Mouse (Mus musculus) c-Kit-positive CD71-positive TER-119-positive erythroid progenitor cells, embryonic 14.5 days (primary cell): Measurements from ENCODE around the gene Slc13a5.

Experiments
- DNase-seq: peaks from one replicate; pipeline ENCODE4 v3.0.0-alpha.2; 2013; ENCODE audit warnings: low spot score

Slc13a5 gene

DNA sequence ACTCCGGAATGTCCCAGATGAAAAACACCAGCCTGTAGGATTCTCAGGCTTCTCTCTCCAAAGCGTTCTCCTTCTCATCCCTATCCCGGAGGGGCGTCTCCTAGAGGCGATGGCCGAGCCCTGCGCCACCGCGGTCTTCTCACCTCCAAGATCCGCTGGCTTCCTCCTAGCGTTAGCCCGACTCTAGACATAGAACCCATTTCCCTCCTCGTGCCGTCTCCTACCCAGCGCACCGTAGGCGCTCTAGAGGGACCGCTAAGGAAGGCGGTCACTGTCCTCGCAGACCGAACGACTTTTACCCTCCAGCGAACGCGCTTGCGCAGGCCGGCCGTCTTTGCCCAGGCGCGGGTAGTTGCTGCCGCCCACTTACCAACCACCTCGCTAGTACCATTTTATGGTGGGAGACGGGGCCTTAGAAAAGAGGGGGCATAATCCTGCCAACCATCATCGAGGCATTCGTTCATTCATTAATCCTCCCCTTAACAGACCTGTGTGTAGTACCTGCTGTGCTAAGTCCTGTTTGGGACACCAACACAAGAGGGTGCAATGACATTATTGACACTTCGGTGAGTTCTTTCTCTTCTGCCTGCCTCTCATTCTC, at the start of gene Slc13a5:
Gene Slc13a5 (minus strand): TSS at position 263 of the 601 bp plus-strand sequence.
- DNase-seq = no peak

DNA sequence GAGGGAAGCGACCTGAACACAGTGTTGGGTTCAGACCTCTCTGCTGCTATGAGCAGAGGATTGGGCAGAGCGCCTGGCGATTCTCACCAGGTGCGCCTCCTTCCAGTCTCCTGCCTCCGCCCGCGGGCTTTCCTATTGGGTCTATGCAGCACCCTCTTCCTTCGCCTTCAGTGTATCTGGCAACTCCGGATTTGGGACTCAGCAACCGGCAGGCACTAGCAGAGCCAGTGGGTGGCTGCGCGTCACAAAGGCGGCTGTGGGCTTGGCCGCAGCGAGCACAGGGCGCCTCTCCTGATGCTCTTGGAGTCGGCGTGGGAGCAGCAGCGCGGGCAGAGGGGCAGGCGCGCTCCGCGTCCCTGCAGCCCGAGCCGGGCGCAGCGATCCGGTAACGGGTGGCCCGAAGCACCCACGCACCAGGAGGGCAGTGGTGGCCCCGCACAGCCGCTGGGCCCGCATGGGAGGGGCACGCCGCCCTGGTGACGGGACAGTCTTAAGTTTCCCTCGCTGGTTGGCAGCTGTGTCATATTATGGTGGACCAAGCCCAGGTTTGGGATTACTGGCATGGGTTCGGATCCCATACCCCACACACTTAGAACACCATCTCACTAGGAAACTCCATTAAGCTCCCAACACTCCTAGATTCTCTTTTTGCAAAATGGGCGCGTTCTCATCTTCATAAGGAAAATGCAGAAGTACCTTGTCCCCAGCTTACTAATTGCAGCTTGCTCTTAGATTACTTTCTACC, 47.3 kb upstream of the Slc13a5 start, which contains the start of gene Fbxo39:
Gene Fbxo39 (plus strand): TSS at position 294 of the 745 bp plus-strand sequence.
- DNase-seq = no peak

DNA sequence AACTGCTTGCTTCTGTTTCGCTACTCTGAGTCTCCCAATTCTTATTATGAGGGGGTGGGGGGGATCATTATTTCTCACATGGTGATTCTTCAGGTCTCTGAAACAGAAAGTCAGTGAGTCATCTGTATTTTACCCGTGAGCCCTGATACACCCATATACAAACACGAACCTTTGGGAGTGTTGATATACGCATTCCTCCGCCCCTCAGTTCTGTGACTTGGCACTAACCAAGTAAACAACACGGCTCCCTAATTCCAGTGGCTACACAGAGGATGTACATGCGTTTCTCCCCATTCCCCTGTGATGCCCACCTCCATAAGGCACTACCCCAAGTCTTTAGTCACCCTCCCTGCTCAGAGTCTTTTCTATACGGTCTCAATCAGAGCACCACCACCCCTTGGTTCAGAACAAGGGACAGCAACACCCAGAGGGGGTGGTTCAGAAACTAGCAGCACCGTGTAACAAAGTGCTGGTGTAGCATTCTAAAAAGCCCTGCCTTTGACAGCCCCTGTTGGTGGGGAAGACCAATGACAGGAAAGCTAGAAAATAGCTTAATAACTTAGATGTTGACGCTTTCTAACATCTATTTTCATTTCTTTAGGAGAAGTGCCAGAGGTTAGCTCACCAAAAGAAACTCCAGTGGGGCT, 44.5 kb upstream of the Slc13a5 start:
- no peak for DNase-seq

DNA sequence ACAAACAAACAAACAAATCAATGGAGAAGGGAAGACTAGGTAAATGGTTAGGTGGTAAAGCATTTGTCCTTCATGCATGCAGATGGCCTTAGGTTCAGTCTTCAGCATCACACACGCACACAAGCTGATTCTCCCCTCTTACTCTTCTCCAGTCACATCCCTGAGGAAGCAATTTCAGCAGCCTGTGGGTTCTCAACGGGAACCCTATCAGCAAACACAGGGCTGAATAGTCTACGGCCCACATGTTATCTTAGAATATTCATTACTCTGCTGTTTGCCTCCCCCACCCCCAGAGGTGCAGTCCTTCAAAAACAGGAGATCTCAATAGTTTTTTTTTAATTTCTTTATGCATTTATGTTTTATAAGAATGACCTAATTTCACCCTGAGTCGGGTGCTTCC, 43.5 kb upstream of the Slc13a5 start:
- DNase-seq = no peak

DNA sequence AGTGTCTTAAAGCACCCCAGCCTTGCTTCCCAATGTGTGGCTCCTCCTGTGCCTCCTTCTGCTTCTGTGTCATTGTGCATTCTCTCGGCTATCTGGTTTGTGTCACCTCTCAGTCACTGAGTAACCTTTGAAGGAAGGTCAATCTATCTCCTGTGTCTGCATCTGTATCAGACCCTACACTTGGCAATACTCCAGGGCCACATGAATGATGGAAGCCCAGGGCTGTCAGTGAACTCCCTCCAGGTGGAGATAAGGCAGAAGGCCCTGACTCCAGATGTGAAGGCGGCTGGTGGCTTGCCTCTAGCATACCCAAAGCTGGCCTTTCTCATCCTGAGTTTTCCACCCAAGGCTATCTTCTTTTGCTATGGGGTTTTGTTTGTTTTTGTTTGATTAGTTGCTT, 42.0 kb upstream of the Slc13a5 start:
- DNase-seq = no peak

DNA sequence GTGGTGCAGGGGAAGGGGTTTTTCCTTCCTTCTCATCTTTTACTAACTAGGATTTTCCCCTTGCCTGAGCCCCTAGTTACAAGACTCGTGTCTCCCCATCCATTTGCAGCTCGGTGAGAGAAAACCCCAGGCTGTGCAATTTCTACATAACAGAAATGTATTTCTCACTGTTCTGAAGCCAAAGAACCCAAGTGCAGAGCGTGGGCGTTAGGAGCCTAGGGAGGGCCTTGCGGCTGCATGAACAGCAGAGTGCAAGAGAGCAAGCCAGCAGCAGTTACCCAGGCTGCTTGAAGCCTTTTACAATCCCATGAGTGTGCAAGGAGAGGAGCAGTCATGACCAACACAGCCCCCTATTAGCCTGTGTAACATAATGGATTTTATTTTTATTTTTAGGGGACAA, 40.4 kb upstream of the Slc13a5 start:
- no peak for DNase-seq

DNA sequence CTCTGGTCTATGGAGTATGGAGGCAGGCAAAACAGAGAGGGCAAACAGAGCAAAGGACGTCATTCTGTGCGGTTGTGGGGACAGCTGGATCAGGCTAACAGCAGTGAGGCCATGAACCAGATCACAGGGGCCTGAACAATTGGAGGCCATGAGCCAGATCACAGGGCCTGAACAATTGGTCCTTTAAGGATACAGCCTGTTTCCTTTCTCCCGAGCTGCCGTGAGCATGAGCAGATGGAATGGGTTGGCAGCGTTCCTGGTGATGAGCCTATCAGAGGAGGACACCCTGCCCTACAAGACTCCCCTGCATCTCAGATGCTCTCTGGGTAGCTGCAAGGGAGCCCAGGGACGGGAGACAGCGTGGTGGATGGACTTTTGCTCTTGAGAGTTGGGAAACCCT, 35.2 kb upstream of the Slc13a5 start:
- DNase-seq = no peak

DNA sequence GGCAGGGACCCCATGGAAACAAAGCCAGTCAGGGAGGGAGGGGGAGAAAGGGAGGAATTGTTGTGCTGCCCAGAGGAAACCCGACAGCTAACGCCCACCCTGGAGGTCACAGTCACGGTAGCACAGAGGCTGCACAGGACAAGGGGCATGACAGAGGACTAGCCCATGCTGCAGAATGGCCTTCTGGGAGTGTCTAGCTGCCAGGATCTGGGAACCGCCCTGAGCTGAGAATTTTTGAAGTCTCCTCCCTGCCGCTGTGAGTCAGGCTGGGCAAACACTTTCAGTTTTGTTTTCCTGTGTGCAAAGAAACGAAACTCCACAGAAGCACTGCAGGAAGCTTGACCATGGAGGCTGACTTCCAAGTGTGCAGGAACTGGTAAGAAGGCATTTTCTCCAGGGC, 34.3 kb upstream of the Slc13a5 start, which contains the start of gene Xaf1:
Gene Xaf1 (plus strand): TSS at position 296 of the 400 bp plus-strand sequence.
- DNase-seq = no peak

DNA sequence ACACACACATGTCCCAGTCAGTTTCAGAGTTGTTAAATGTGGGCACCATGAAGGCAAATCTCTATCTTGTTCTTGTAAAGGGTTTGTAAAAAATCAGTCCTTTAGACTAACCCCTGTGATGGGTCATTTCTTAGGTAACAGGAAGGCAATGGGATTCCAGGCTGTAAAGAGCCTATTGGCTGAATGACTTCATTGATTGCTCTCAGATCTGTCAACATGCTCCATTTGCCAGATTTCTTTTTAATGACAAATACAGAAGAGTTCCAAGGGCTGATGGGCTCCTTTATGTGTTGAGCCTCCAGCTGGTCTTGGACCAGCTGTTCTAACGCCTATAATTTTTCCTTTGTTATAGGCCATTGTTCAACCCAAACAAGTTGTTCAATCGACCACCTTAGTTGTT, 26.1 kb upstream of the Slc13a5 start:
- no peak for DNase-seq

DNA sequence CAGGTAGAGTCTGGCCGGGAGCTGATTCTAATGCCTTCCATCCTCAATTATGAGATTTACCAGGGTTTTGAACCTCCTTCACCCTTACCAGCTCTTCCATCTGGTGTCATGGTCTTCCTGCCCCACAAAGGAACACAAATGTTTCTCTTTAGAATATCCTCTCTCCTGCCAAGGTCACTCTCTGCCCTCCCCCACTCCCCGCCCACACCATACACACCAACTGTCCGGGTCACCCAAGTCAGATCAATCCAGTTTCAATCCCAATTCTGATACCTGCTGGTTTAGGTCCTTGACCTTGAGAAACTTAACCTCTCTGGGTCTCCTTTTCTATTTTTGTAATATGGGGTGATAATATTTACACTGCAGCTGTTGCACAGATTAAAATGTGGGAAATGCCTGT, 20.5 kb upstream of the Slc13a5 start:
- DNase-seq = no peak

DNA sequence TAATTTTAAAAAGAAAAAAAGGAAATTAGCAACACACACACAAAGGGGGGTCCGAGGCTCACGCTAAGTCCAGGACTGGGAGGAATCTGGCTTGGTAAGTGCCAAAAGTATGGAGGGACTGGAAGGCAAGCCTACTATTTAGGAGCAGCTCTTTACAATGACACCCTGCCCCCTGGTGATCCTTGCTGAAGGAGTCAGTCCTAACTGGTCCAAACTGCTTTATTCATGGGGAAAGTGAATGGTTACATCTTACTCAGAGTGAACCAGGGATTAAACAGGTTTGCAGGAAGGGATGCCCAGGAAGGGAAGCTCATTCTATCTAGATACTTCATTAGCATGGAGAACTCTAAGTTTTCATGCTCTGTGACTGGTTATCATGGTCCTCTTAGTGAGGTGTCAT, 20.1 kb upstream of the Slc13a5 start:
- DNase-seq = no peak

DNA sequence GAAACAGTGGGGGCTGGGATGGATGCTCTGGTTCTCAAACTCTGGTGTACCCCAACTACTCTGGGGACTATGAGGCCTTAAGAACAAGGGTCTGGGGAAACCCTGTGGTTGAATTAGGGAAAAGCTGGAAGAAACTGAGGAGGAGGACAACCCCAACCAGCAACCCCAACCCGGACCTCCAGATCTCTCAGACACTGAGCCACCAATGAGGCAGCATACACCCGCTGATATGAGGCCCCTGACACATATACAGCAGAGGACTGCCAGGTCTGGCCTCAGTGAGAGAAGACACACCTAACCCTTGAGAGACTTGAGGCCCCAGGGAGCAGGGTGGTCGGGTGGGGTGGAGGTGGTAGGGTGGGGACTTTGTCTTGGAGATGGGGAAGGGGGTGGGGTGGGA, 19.6 kb upstream of the Slc13a5 start:
- DNase-seq = no peak

DNA sequence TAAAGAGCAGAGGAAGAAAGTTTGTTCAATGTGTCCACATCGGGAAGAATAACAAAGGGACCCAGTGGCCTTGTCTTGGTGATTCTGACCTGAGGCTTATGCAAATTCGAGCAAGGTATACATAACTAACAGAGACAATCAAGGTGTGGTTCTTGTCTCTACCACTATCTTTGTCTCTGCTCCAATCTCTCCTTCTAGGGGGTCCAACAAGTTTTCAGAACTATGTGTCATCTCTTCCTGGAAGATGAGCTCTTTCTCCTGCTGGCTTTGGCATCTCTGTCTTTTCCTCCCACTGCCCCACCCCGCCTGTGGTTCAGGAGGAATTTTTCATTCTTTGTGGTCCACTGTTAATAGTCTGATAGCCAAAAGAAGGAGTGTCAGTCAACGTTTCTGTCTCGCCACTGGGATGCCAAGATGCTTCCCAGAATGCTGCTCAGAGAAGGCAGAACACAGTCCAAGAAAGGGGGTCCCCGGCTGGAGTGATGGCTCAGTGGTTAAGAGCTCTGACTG, 19.0 kb upstream of the Slc13a5 start:
- no peak for DNase-seq

DNA sequence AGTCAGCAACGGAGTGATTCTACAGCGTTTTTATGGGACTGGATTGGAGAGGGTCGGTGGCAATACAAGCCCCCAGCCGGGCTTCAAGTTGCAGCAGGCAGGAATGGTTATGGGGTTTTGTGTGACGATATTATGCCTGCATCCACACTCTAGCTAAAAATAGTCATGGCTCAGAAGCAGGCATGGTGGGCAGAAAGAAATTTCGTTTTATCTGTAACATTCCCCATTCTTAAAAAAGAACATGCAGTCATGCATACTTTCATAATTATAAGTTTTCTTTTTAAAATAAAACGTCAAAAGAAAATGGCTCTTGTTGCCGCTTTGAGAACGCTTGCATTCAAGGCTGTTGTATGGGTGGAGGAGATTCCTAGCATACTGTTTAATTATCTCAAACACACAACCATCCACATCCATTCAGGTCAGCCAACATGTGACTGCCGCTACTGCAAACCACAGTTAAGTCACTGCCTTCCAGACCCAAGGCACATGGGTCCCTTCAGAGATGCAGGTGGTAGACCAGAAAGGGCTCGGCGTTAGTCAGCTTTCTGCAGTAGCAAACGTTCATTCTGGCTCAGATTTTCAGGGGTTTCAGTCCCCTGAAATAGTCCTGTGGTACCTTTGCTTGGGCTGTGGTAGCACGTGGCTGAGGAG, 17.6 kb upstream of the Slc13a5 start:
- no peak for DNase-seq

DNA sequence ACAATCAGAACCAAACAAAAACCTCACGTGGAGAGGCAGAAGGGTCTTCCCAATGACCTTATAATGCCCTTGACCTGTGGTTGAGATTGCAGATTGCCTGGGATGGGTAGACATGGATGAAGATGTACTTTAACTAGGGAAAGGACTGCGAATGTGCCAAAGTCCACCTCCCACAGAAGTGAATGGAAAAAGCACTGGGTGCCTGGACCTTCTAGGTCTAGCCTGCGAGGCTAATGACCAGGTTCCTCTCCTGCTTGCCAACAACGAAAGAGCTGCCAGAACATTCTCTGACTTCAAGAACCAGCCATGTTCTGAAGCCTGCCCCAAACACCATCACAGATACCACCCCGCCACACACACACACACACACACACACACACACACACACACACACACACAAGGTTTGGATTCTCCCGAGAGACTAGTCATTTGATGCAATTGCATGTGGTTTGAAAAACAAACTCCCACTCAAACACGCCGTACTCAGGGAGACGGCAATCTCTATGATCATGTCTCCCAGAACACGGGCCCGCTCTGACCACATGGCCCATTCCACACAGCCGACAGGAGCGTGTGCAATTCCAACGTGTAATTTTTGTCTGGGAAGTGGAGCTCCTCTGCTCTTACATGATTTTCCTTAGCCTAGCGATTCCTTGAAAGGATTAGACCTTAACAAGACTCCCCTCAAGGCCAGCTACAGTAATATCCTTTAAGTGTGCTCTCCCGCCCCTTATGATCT, 16.6 kb upstream of the Slc13a5 start:
- no peak for DNase-seq

DNA sequence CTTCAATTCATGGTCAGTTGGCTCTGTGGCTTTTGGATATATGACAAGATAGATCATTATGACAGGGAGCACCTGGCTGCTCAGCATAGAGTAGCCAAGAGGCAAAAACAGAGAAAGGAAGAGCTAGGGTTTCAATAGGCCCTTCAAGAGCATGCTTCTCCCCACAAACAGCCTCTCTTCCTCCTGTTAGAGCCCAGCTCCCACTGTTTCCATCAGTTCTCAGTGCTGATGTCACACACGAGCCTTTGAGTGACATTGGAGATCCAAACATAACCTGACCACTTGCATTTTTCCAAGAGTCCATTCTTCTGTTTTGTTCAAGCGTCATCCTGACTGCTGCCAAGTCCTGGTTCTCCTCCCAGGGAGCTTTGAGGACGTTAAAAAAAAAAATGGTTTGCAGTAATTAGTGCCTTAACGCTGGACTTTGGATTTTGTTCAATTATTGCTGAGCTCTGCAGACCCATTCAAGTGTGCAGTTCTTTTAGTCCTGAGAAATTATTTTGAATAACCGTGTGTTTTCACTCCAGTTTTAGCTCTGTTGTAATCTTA, 14.9 kb upstream of the Slc13a5 start:
- no peak for DNase-seq

DNA sequence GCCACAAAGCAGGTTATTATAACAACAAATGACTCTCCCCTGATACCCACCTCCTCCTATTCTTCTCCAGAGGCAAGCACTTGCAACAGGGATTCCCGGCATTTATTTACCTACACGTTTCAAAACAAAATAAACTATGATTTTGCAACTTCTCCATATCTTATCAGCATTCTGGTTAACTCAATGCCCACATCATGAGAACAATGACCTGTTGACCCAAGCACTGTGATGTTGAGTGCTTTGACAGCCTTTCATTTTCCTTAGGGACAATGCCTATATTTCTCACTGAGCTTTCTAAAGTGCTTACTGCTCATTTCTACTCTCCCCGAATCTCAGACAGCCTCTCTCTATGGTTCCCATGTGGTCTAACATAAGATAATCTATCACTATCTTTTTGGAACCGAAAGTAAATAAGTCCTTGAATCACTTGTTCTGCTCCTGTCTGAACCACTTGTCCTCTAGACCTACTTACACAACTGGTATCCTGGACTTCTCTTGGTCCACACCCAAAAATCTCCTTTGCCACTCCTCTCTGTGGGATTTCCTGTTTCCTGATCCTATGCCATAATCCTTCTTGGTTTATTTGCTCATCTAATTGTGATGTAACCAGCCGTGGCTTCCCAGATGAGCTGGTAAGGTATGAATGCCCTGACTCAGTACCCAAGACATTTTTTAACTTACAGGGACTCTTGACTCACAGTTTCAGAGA, 14.3 kb upstream of the Slc13a5 start:
- DNase-seq = no peak

DNA sequence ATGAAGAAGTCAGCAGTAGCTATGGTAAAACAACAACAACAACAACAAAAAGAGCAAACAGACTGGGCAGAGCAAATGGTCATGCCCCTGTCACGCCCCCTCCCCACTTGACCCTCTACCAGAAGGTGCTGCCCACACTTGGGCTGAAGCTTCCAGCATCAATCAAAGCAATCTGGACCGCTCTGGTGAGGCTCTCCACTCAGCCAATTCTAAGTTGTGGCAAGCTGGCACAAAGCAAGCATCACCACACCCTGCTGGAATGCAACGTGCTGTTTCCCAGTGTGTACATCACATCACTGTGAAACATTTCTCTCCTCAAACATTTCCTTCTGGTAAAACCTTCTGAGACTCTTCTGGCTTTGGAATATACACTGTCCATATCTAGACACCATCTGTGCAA, 6.3 kb upstream of the Slc13a5 start:
- no peak for DNase-seq

DNA sequence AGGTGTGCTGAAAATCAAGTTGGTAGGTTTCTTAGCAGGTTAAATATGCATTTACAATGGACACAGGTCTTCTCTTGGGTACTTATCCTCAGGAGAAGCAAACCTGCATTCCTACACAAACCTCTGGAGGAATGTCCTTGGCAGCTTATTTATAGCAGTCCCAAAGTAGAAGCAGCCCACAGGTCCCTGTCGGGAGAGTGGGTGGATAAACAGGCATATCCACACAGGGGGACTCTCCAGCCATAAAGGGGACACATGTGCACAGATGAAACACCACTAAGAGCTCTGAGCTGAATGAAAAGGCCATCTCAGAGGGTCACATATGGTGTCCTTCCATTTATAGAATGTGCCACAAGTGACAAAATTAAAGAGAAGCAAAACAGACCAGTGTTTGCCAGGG, 4.7 kb upstream of the Slc13a5 start:
- no peak for DNase-seq

DNA sequence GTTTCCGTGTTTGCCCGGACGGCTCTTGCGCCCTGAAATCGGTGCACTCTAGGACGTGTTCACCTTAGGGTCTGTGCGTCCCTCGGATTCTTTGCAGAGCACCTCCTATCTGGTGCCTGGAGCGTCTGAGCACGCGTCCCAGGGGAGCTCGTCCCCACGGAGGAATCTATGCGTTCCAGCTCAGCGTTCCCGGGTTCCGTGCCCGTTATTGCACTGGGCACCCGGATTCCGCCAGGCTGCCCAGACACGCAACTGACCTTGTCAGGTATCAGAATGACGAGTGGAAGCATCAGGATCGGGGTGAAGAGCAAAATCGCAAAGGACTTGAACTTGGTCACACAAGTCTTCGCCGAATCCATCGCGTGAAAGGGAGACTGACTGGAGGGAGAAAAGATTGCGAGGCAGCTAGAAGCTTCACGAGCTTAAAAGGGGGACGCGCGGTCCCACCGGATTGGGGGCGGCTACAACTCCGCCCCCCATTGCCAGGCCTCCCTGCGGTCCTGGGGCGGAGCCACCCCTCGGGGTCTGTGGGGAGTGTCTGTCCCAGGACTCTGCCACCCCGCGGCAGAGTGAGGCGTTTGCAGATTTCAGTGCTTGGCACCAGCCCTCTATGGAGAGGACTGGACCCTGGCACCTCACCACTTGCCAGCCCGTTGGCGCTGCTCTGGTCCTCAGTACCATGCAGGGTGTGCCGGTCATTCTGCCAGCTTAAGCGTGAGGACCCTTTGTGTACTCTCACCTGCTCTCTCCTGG, 639 bp downstream of the Slc13a5 start:
- no peak for DNase-seq
